Mouse (Mus musculus) heart, adult 2 months (tissue): ENCODE measurements at regions not wholly inside any gene's neighbourhood (a gene's known extent, or its start where the extent isn't known, plus 50 kb on each side); places are given as distances from the start of the nearest gene placed in this dataset.

Source experiments
- CTCF ChIP-seq: fragments of 200-600 bp; IDR thresholded peaks from 2 replicates; pipeline ENCODE4 v1.8.1; 2022; ENCODE audit warnings: antibody characterized with exemption, mild to moderate bottlenecking, moderate library complexity
- EP300 ChIP-seq: fragments of 200-500 bp; IDR thresholded peaks from 2 replicates; pipeline ENCODE4 v1.6.1; 2011; ENCODE audit warnings: low read depth, low read length, control low read depth; ENCODE audit not compliant: insufficient read depth
- POLR2A ChIP-seq: fragments of 200-500 bp; IDR thresholded peaks from 2 replicates; pipeline ENCODE4 v1.6.1; 2011; ENCODE audit warnings: mild to moderate bottlenecking, low read depth, low read length, control low read depth; ENCODE audit not compliant: insufficient read depth

GRCm38 (mm10) chrX:166727823-166728621, 142.5 kb upstream of the Egfl6 start:
- TF ChIP-seq CTCF = no peak
- TF ChIP-seq POLR2A = no peak
- no peak for TF ChIP-seq EP300
